Mouse (Mus musculus) midbrain, embryonic 15.5 days (tissue): ENCODE data around the gene Dennd6a. TPM values are rescaled to one million over a fixed set of nuclear protein-coding genes. Genes with fewer than 3 reads are reported as not detected.
A peak's percentile ranks its signal among the peaks of the same experiment; 100 is the strongest.
"Not testable (repeated sequence)": the region's sequence is repeated elsewhere in the genome, so short reads cannot be mapped to it uniquely, and the experiment has no call there.

Experiments used
- ATAC-seq: fragments of 200-750 bp; cut with Nextera tagmentation; replicated peaks from 2 replicates; pipeline ENCODE4 v1.8.0; 2017; ENCODE audit warnings: moderate TSS enrichment
- H3K27ac ChIP-seq: fragments of 300-500 bp; sonication (generic); 2 replicates; pipeline ENCODE4 v1.5.1; 2015; ENCODE audit warnings: mild to moderate bottlenecking, inconsistent platforms
- H3K27me3 ChIP-seq: fragments of 300-500 bp; sonication (generic); replicated peaks from 2 replicates; pipeline ENCODE4 v1.6.1; 2015; ENCODE audit warnings: inconsistent platforms
- H3K36me3 ChIP-seq: fragments of 300-500 bp; sonication (generic); replicated peaks from 2 replicates; pipeline ENCODE4 v1.6.1; 2015; ENCODE audit warnings: inconsistent platforms
- H3K4me1 ChIP-seq: fragments of 300-500 bp; sonication (generic); 2 replicates; pipeline ENCODE4 v1.6.1; 2015; ENCODE audit warnings: inconsistent platforms
- H3K4me2 ChIP-seq: fragments of 300-500 bp; sonication (generic); 2 replicates; pipeline ENCODE4 v1.6.1; 2015; ENCODE audit warnings: inconsistent platforms, mild to moderate bottlenecking, moderate library complexity
- H3K4me3 ChIP-seq: fragments of 300-500 bp; sonication (generic); 2 replicates; pipeline ENCODE4 v1.5.1; 2015; ENCODE audit warnings: mild to moderate bottlenecking, inconsistent platforms
- H3K9ac ChIP-seq: fragments of 300-500 bp; sonication (generic); 2 replicates; pipeline ENCODE4 v1.6.1; 2015; ENCODE audit warnings: mild to moderate bottlenecking, inconsistent platforms
- H3K9me3 ChIP-seq: fragments of 300-500 bp; sonication (generic); 2 replicates; pipeline ENCODE4 v1.6.1; 2016; ENCODE audit warnings: inconsistent platforms
- WGBS: fragments of 180-500 bp; shearing (Covaris S2); methylation state at CpG from one replicate; pipeline ENCODE4 v1.1.7; 2015; ENCODE audit warnings: mixed read lengths; 5-methylcytosine and 5-hydroxymethylcytosine counted together
- polyA plus RNA-seq: library from polyadenylated mRNA; unstranded; fragments of >200 nt; fragmentation: Nextera tagmentation; extraction: Ambion mirVana; gene quantifications from 2 replicates; pipeline ENCODE4 v1.2.1, GENCODE M21; 2015

Dennd6a gene
- polyA plus RNA-seq, result 17.4 and 18.5 TPM in 2 replicates

- not testable (repeated sequence) for H3K9me3 ChIP-seq, H3K4me1 ChIP-seq, H3K4me2 ChIP-seq, H3K9ac ChIP-seq, ATAC-seq, H3K36me3 ChIP-seq, H3K4me3 ChIP-seq, H3K27ac ChIP-seq, H3K27me3 ChIP-seq
- 90% methylated on average over 5 of the region's 5 CpGs for WGBS
Measured at GRCm38 (mm10) chr14:26573556-26573955, at the start of gene Dennd6a. Gene Dennd6a (plus strand): TSS chr14:26573856.

- no peak for ATAC-seq
- Histone ChIP-seq H3K4me2 (no peak overlapping the region), H3K27me3 (no peaks in the 10 kb centered on the region), H3K9ac (no peak overlapping the region), H3K4me1 (peaks cover 25% of the 10 kb centered on the region), H3K36me3 (no peaks in the 10 kb centered on the region), H3K9me3 (no peaks in the 10 kb centered on the region), H3K4me3 (no peak overlapping the region), H3K27ac (no peak overlapping the region)
- WGBS, result 47% methylated on average over 3 of the region's 3 CpGs
Measured at GRCm38 (mm10) chr14:26525955-26526354, 47.7 kb upstream of the Dennd6a start.

- peaks cover 41% of the 10 kb centered on the region for H3K4me1 ChIP-seq
Measured at GRCm38 (mm10) chr14:26528296-26528695, 45.4 kb upstream of the Dennd6a start.

GRCm38 (mm10) chr14:26530350-26530749 lies 43.3 kb upstream of the Dennd6a start:
- 54% methylated on average over 7 of the region's 7 CpGs for WGBS
- H3K27ac ChIP-seq, result no peak overlapping the region
- H3K36me3 ChIP-seq, result no peaks in the 10 kb centered on the region
- H3K9ac ChIP-seq, result no peak overlapping the region
- peaks cover 46% of the 10 kb centered on the region for H3K4me1 ChIP-seq
- H3K9me3 ChIP-seq, result no peaks in the 10 kb centered on the region
- H3K27me3 ChIP-seq, result no peaks in the 10 kb centered on the region
- H3K4me3 ChIP-seq, result no peak overlapping the region
- peak overlapping the region; percentile 14; the same call in 1 of the 2 replicates for H3K4me2 ChIP-seq
- no peak for ATAC-seq

More at GRCm38 (mm10) chr14:26528296-26528695, 45.4 kb upstream of the Dennd6a start:
- H3K9ac ChIP-seq, result no peak overlapping the region
- no peak for ATAC-seq
- H3K4me3 ChIP-seq, result no peak overlapping the region
- H3K4me2 ChIP-seq, result no peak overlapping the region
- H3K36me3 ChIP-seq, result no peaks in the 10 kb centered on the region
- H3K9me3 ChIP-seq, result no peaks in the 10 kb centered on the region
- no peaks in the 10 kb centered on the region for H3K27me3 ChIP-seq
- WGBS, result 84% methylated on average over 2 of the region's 2 CpGs
- H3K27ac ChIP-seq, result no peak overlapping the region

- H3K4me1 ChIP-seq, result peaks cover 40% of the 10 kb centered on the region
- no peak overlapping the region for H3K4me3 ChIP-seq
- H3K9me3 ChIP-seq, result no peaks in the 10 kb centered on the region
- 84% methylated on average over 10 of the region's 10 CpGs for WGBS
- no peak overlapping the region for H3K9ac ChIP-seq
- H3K36me3 ChIP-seq, result no peaks in the 10 kb centered on the region
- ATAC-seq, result no peak
- H3K27me3 ChIP-seq, result no peaks in the 10 kb centered on the region
- H3K27ac ChIP-seq, result no peak overlapping the region
- no peak overlapping the region for H3K4me2 ChIP-seq
Measured at GRCm38 (mm10) chr14:26531410-26532313, 42.0 kb upstream of the Dennd6a start.

GRCm38 (mm10) chr14:26532752-26533151 lies 40.9 kb upstream of the Dennd6a start:
- Histone ChIP-seq H3K4me1 (peaks cover 40% of the 10 kb centered on the region), H3K27ac (no peak overlapping the region), H3K4me3 (peak overlapping the region; percentile 97), H3K9me3 (no peaks in the 10 kb centered on the region), H3K27me3 (no peaks in the 10 kb centered on the region), H3K36me3 (no peaks in the 10 kb centered on the region), H3K9ac (0 out of 2 replicates have a peak overlapping the region, but pooled peaks have one; percentile 93), H3K4me2 (peak overlapping the region; percentile 87)
- WGBS, result 64% methylated on average over 9 of the region's 9 CpGs
- ATAC-seq, result no peak

GRCm38 (mm10) chr14:26533267-26533666 lies 40.4 kb upstream of the Dennd6a start:
- peak overlapping the region; percentile 93; the same call in 1 of the 2 replicates for H3K9ac ChIP-seq
- H3K27ac ChIP-seq, result no peak overlapping the region
- no peak for ATAC-seq
- no peaks in the 10 kb centered on the region for H3K27me3 ChIP-seq
- peak overlapping the region; percentile 87 for H3K4me2 ChIP-seq
- H3K36me3 ChIP-seq, result no peaks in the 10 kb centered on the region
- WGBS, result 20% methylated on average over 19 of the region's 19 CpGs
- peaks cover 40% of the 10 kb centered on the region for H3K4me1 ChIP-seq
- no peaks in the 10 kb centered on the region for H3K9me3 ChIP-seq
- H3K4me3 ChIP-seq, result peak overlapping the region; percentile 97

- Histone ChIP-seq H3K27ac (peak overlapping the region; percentile 87), H3K27me3 (no peaks in the 10 kb centered on the region), H3K4me1 (peaks cover 37% of the 10 kb centered on the region), H3K9ac (peak overlapping the region; percentile 93), H3K36me3 (no peaks in the 10 kb centered on the region), H3K4me3 (peak overlapping the region; percentile 97), H3K4me2 (peak overlapping the region; percentile 87), H3K9me3 (no peaks in the 10 kb centered on the region)
- WGBS, result under 1% methylated on average over 77 of the region's 92 CpGs
- ATAC-seq, result peak; percentile 88
Measured at GRCm38 (mm10) chr14:26533821-26534756, 39.6 kb upstream of the Dennd6a start.

- Histone ChIP-seq H3K27ac (peak within 1 kb of the TSS; percentile 87), H3K9me3 (no peaks in the 10 kb centered on the region), H3K4me1 (peaks cover 32% of the 10 kb centered on the region), H3K4me3 (peak within 1 kb of the TSS; percentile 97), H3K27me3 (no peaks in the 10 kb centered on the region), H3K9ac (peak within 1 kb of the TSS; percentile 93), H3K4me2 (peak within 1 kb of the TSS; percentile 87), H3K36me3 (no peaks in the 10 kb centered on the region)
- 12% methylated on average over 33 of the region's 33 CpGs for WGBS
- peak; percentile 96 for ATAC-seq
Measured at GRCm38 (mm10) chr14:26534757-26535479, 38.7 kb upstream of the Dennd6a start, which contains the start of gene Slmap. Gene Slmap (minus strand): TSS chr14:26534931.

GRCm38 (mm10) chr14:26539241-26539640 lies 34.4 kb upstream of the Dennd6a start:
- Histone ChIP-seq H3K27me3 (no peaks in the 10 kb centered on the region), H3K4me1 (no peaks in the 10 kb centered on the region), H3K27ac (no peak overlapping the region), H3K4me2 (no peak overlapping the region), H3K9me3 (no peaks in the 10 kb centered on the region), H3K4me3 (no peak overlapping the region), H3K36me3 (no peaks in the 10 kb centered on the region), H3K9ac (no peak overlapping the region)
- WGBS, result 89% methylated on average over 4 of the region's 4 CpGs
- ATAC-seq, result no peak

GRCm38 (mm10) chr14:26540577-26540976 lies 33.1 kb upstream of the Dennd6a start:
- H3K9me3 ChIP-seq, result no peaks in the 10 kb centered on the region
- H3K4me3 ChIP-seq, result no peak overlapping the region
- no peak overlapping the region for H3K4me2 ChIP-seq
- 74% methylated on average over 1 of the region's 1 CpGs for WGBS
- no peak for ATAC-seq
- no peaks in the 10 kb centered on the region for H3K27me3 ChIP-seq
- H3K9ac ChIP-seq, result no peak overlapping the region
- no peaks in the 10 kb centered on the region for H3K36me3 ChIP-seq
- H3K27ac ChIP-seq, result no peak overlapping the region
- no peaks in the 10 kb centered on the region for H3K4me1 ChIP-seq
